Mouse (Mus musculus) C2C12 (cell line): ENCODE data around the gene Bcl2l15.

Source experiments
- CTCF ChIP-seq: IDR thresholded peaks from one replicate; pipeline ENCODE4 v1.5.1; 2011; ENCODE audit not compliant: control insufficient read depth, insufficient read depth, insufficient read length
- MAX ChIP-seq: IDR thresholded peaks from one replicate; pipeline ENCODE4 v1.6.1; 2011; ENCODE audit warnings: mild to moderate bottlenecking, control low read depth

GRCm38 (mm10) chr3:103853804-103854203, 21.4 kb downstream of the Bcl2l15 start:
- TF ChIP-seq MAX = no peak
- no peak for TF ChIP-seq CTCF
